Comparison of ENCODE assay signal across 10 mouse cellular contexts in genomic region chr6:48628808-48629660, GRCm38 (mm10). TPM values are rescaled to one million over a fixed set of nuclear protein-coding genes. Genes with fewer than 3 reads are reported as not detected.
A peak's percentile ranks its signal among the peaks of the same experiment; 100 is the strongest.
DNase-seq lines count a peak whose midpoint lies in the region; ATAC-seq and TF ChIP-seq lines count a peak whose summit lies in the region.
"Had no signal": no experiment of that assay in that cellular context is flagged by ENCODE, and none has a peak within 500 bp of the region (broad histone marks: within the 10 kb centered on the region; RNA-seq: fewer than 3 reads in every experiment).

No protein-coding gene starts in this region.

- no peak for TF ChIP-seq POLR2A in limb, embryonic 14.5 days (IDR thresholded peaks at IDR 0.05; ENCODE audit: borderline replicate concordance, extremely low read depth, insufficient read depth, insufficient read length)

- no peaks in the 10 kb centered on the region for H3K36me3 ChIP-seq in erythroblast, embryonic 14.5 days (ENCODE audit: control insufficient read depth)
- H3K36me3 ChIP-seq in embryonic facial prominence, embryonic 14.5 days (ENCODE audit: control insufficient read depth, insufficient read depth, low read length) = no peaks in the 10 kb centered on the region
- no peaks in the 10 kb centered on the region for H3K36me3 ChIP-seq in limb, embryonic 14.5 days (ENCODE audit: control insufficient read depth, insufficient read depth, low read length)
- H3K36me3 ChIP-seq in neural tube, embryonic 14.5 days (ENCODE audit: control insufficient read depth, insufficient read depth, low read length) = no peaks in the 10 kb centered on the region

- ATAC-seq in erythroblast, adult 5-6 weeks (replicated peaks; ENCODE audit: low FRiP score, poor library complexity, severe bottlenecking) = no peak
- ATAC-seq in embryonic facial prominence, embryonic 14.5 days (ENCODE audit: low read depth) = peak; percentile 45; the same call in 1 of the 2 replicates
- peak; percentile 67 for ATAC-seq in inflammation-experienced regulatory T-cells, adult 6 months
- ATAC-seq in limb, embryonic 14.5 days (ENCODE audit: low FRiP score, low read depth) = peak; percentile 23; the same call in 1 of the 2 replicates
- peak; percentile 79 for ATAC-seq in neural tube, embryonic 14.5 days (ENCODE audit: low read depth)

- peak; percentile 58 for DNase-seq in T-cell, adult 2 months (ENCODE audit: low spot score)
- DNase-seq in embryonic facial prominence, embryonic 14.5 days (ENCODE audit: low spot score) = peak; percentile 22
- DNase-seq in limb, embryonic 14.5 days (ENCODE audit: low spot score) = no peak
- no peak for DNase-seq in adipocyte (ENCODE audit: low spot score)

- WGBS in embryonic facial prominence, embryonic 14.5 days = 15% methylated on average over 18 of the region's 54 CpGs
- WGBS in limb, embryonic 14.5 days = 12% methylated on average over 35 of the region's 54 CpGs
- 7% methylated on average over 45 of the region's 54 CpGs for WGBS in neural tube, embryonic 14.5 days

- peak overlapping the region; percentile 85 for H3K4me2 ChIP-seq in embryonic facial prominence, embryonic 14.5 days (ENCODE audit: low read depth, low read length)
- peak overlapping the region; percentile 79 for H3K4me2 ChIP-seq in limb, embryonic 14.5 days (replicated peaks; ENCODE audit: low read depth, low read length, severe bottlenecking)
- peak overlapping the region; percentile 74 for H3K4me2 ChIP-seq in neural tube, embryonic 14.5 days (ENCODE audit: low read depth, low read length)

- H3K4me1 ChIP-seq in erythroblast, embryonic 14.5 days (ENCODE audit: control insufficient read depth) = peaks cover 4% of the 10 kb centered on the region
- peaks cover 8% of the 10 kb centered on the region; the same call in 1 of the 2 replicates for H3K4me1 ChIP-seq in embryonic facial prominence, embryonic 14.5 days (ENCODE audit: control insufficient read depth, insufficient read depth, low read length)
- H3K4me1 ChIP-seq in limb, embryonic 14.5 days (ENCODE audit: control insufficient read depth, insufficient read depth, low read length) = no peaks in the 10 kb centered on the region
- H3K4me1 ChIP-seq in neural tube, embryonic 14.5 days (ENCODE audit: control insufficient read depth, insufficient read depth, low read length) = peaks cover 4% of the 10 kb centered on the region; the same call in 1 of the 2 replicates

- peak overlapping the region; percentile 22 for H3K4me3 ChIP-seq in erythroblast, embryonic 14.5 days (replicated peaks)
- H3K4me3 ChIP-seq in embryonic facial prominence, embryonic 14.5 days (ENCODE audit: low read depth, low read length) = peak overlapping the region; percentile 45
- peak overlapping the region; percentile 43 for H3K4me3 ChIP-seq in limb, embryonic 14.5 days (replicated peaks; ENCODE audit: low read length)
- H3K4me3 ChIP-seq in neural tube, embryonic 14.5 days (ENCODE audit: low read depth, low read length) = peak overlapping the region; percentile 39

- no peaks in the 10 kb centered on the region for H3K9me3 ChIP-seq in erythroblast, embryonic 14.5 days (ENCODE audit: control insufficient read depth, low read length)
- H3K9me3 ChIP-seq in embryonic facial prominence, embryonic 14.5 days (ENCODE audit: control insufficient read depth, low read length) = no peaks in the 10 kb centered on the region
- H3K9me3 ChIP-seq in limb, embryonic 14.5 days (ENCODE audit: control insufficient read depth, low read length) = no peaks in the 10 kb centered on the region
- no peaks in the 10 kb centered on the region for H3K9me3 ChIP-seq in neural tube, embryonic 14.5 days (ENCODE audit: control insufficient read depth, low read length)

- H3K27me3 ChIP-seq in erythroblast, embryonic 14.5 days (ENCODE audit: control insufficient read depth) = peaks cover 39% of the 10 kb centered on the region
- H3K27me3 ChIP-seq in embryonic facial prominence, embryonic 14.5 days (replicated peaks; ENCODE audit: control insufficient read depth, insufficient read depth, low read length) = peaks cover 40% of the 10 kb centered on the region
- H3K27me3 ChIP-seq in limb, embryonic 14.5 days (ENCODE audit: control insufficient read depth, insufficient read depth, low read length) = peaks cover 30% of the 10 kb centered on the region
- 0 out of 2 replicates have a peak, but pooled peaks cover 7% of the 10 kb centered on the region for H3K27me3 ChIP-seq in neural tube, embryonic 14.5 days (ENCODE audit: control insufficient read depth, insufficient read depth, low read length)

- peak overlapping the region; percentile 56 for H3K9ac ChIP-seq in embryonic facial prominence, embryonic 14.5 days (ENCODE audit: low read depth, low read length)
- peak overlapping the region; percentile 50 for H3K9ac ChIP-seq in limb, embryonic 14.5 days (ENCODE audit: low read depth, low read length, severe bottlenecking)
- peak overlapping the region; percentile 33 for H3K9ac ChIP-seq in neural tube, embryonic 14.5 days (replicated peaks; ENCODE audit: low read depth, low read length)

- no peak overlapping the region for H3K27ac ChIP-seq in embryonic facial prominence, embryonic 14.5 days (replicated peaks; ENCODE audit: low read depth, low read length)
- H3K27ac ChIP-seq in limb, embryonic 14.5 days (replicated peaks; ENCODE audit: low read depth, low read length) = no peak overlapping the region
- peak overlapping the region; percentile 40; the same call in 1 of the 2 replicates for H3K27ac ChIP-seq in neural tube, embryonic 14.5 days (ENCODE audit: low read depth, low read length)

RNA-seq across cellular contexts. Expression of gene AI854703, which starts 2.5 kb away (rescaled TPM):
- polyA plus RNA-seq in erythroblast, embryonic 14.5 days (2012) = 0.02 TPM in 1 of 2 replicates, not detected in the other
- total RNA-seq in erythroblast, adult 5-6 weeks (2015; ENCODE audit: low replicate concordance) = not detected in 2 replicates
- not detected in 2 replicates for total RNA-seq in erythroblast, adult 5-6 weeks (2017; ENCODE audit: low replicate concordance)
- 0.77 and 0.90 TPM in 2 replicates for polyA plus RNA-seq in embryonic facial prominence, embryonic 14.5 days (2014; fragmentation: Nextera tagmentation; extraction: Ambion mirVana)
- polyA plus RNA-seq in inflammation-experienced regulatory T-cells, adult 6 months (2017; shearing (Covaris generic)) = 1 to 10 TPM in 2 of 3 experiments, under 1 TPM in 1; 0.40 to 2.2 (median 2.1) TPM
- polyA plus RNA-seq in limb, embryonic 14.5 days (2012; rRNA removed) = 1.1 and 1.5 TPM in 2 replicates
- polyA plus RNA-seq in limb, embryonic 14.5 days (2014; fragmentation: Nextera tagmentation; extraction: Ambion mirVana) = 0.76 and 0.87 TPM in 2 replicates
- 20.5 and 26.9 TPM in 2 replicates for polyA plus RNA-seq in neural tube, embryonic 14.5 days (2014; fragmentation: Nextera tagmentation; extraction: Ambion mirVana)

RNA-seq across cellular contexts. Expression of gene Gimap8, which starts 18.0 kb away (rescaled TPM):
- not detected in 2 replicates for polyA plus RNA-seq in erythroblast, embryonic 14.5 days (2012)
- total RNA-seq in erythroblast, adult 5-6 weeks (2015; ENCODE audit: low replicate concordance) = 1.0 TPM in 1 of 2 replicates, not detected in the other
- total RNA-seq in erythroblast, adult 5-6 weeks (2017; ENCODE audit: low replicate concordance) = 0.26 and 2.5 TPM in 2 replicates
- 0.46 and 0.93 TPM in 2 replicates for polyA plus RNA-seq in embryonic facial prominence, embryonic 14.5 days (2014; fragmentation: Nextera tagmentation; extraction: Ambion mirVana)
- polyA plus RNA-seq in inflammation-experienced regulatory T-cells, adult 6 months (2017; shearing (Covaris generic)) = 100 to 1,000 TPM; 134 to 165 (median 146) TPM
- 2.3 TPM in 2 replicates for polyA plus RNA-seq in limb, embryonic 14.5 days (2012; rRNA removed)
- polyA plus RNA-seq in limb, embryonic 14.5 days (2014; fragmentation: Nextera tagmentation; extraction: Ambion mirVana) = 0.40 and 0.70 TPM in 2 replicates
- polyA plus RNA-seq in neural tube, embryonic 14.5 days (2014; fragmentation: Nextera tagmentation; extraction: Ambion mirVana) = 0.20 and 0.35 TPM in 2 replicates
- polyA plus RNA-seq: C2C12 had no signal

RNA-seq across cellular contexts. Expression of gene Zfp775, which starts 27.2 kb away (rescaled TPM):
- polyA plus RNA-seq in erythroblast, embryonic 14.5 days (2012) = 0.03 TPM in 2 replicates
- 0.42 TPM in 1 of 2 replicates, not detected in the other for total RNA-seq in erythroblast, adult 5-6 weeks (2015; ENCODE audit: low replicate concordance)
- total RNA-seq in erythroblast, adult 5-6 weeks (2017; ENCODE audit: low replicate concordance) = 0.17 and 0.28 TPM in 2 replicates
- polyA plus RNA-seq in embryonic facial prominence, embryonic 14.5 days (2014; fragmentation: Nextera tagmentation; extraction: Ambion mirVana) = 5.9 and 6.1 TPM in 2 replicates
- polyA plus RNA-seq in inflammation-experienced regulatory T-cells, adult 6 months (2017; shearing (Covaris generic)) = 1 to 10 TPM; 4.5 to 7.7 (median 7.3) TPM
- 4.8 and 6.4 TPM in 2 replicates for polyA plus RNA-seq in limb, embryonic 14.5 days (2012; rRNA removed)
- polyA plus RNA-seq in limb, embryonic 14.5 days (2014; fragmentation: Nextera tagmentation; extraction: Ambion mirVana) = 5.8 and 5.9 TPM in 2 replicates
- polyA plus RNA-seq in neural tube, embryonic 14.5 days (2014; fragmentation: Nextera tagmentation; extraction: Ambion mirVana) = 12.3 and 17.6 TPM in 2 replicates

RNA-seq across cellular contexts. Expression of gene Gm44965, which starts 35.3 kb away (rescaled TPM):
- polyA plus RNA-seq in erythroblast, embryonic 14.5 days (2012) = not detected in 2 replicates
- not detected in 2 replicates for total RNA-seq in erythroblast, adult 5-6 weeks (2015; ENCODE audit: low replicate concordance)
- not detected in 2 replicates for total RNA-seq in erythroblast, adult 5-6 weeks (2017; ENCODE audit: low replicate concordance)
- not detected in 2 replicates for polyA plus RNA-seq in embryonic facial prominence, embryonic 14.5 days (2014; fragmentation: Nextera tagmentation; extraction: Ambion mirVana)
- 1 to 10 TPM in 1 of 3 experiments, not detected in 2; 2.7 TPM for polyA plus RNA-seq in inflammation-experienced regulatory T-cells, adult 6 months (2017; shearing (Covaris generic))
- not detected in 2 replicates for polyA plus RNA-seq in limb, embryonic 14.5 days (2012; rRNA removed)
- not detected in 2 replicates for polyA plus RNA-seq in limb, embryonic 14.5 days (2014; fragmentation: Nextera tagmentation; extraction: Ambion mirVana)
- polyA plus RNA-seq in neural tube, embryonic 14.5 days (2014; fragmentation: Nextera tagmentation; extraction: Ambion mirVana) = not detected in 2 replicates
- polyA plus RNA-seq: large intestine, adult 2 months had no signal

RNA-seq across cellular contexts. Expression of gene Repin1, which starts 35.4 kb away (rescaled TPM):
- 0.06 and 0.15 TPM in 2 replicates for polyA plus RNA-seq in erythroblast, embryonic 14.5 days (2012)
- total RNA-seq in erythroblast, adult 5-6 weeks (2015; ENCODE audit: low replicate concordance) = 2.3 TPM in 2 replicates
- 3.9 TPM in 1 of 2 replicates, not detected in the other for total RNA-seq in erythroblast, adult 5-6 weeks (2017; ENCODE audit: low replicate concordance)
- polyA plus RNA-seq in embryonic facial prominence, embryonic 14.5 days (2014; fragmentation: Nextera tagmentation; extraction: Ambion mirVana) = 23.1 and 23.4 TPM in 2 replicates
- polyA plus RNA-seq in inflammation-experienced regulatory T-cells, adult 6 months (2017; shearing (Covaris generic)) = 1 to 10 TPM; 2.7 to 6.3 (median 2.9) TPM
- polyA plus RNA-seq in limb, embryonic 14.5 days (2012; rRNA removed) = 35.2 and 55.3 TPM in 2 replicates
- 23.3 and 25.7 TPM in 2 replicates for polyA plus RNA-seq in limb, embryonic 14.5 days (2014; fragmentation: Nextera tagmentation; extraction: Ambion mirVana)
- 38.9 and 40.8 TPM in 2 replicates for polyA plus RNA-seq in neural tube, embryonic 14.5 days (2014; fragmentation: Nextera tagmentation; extraction: Ambion mirVana)

Comparison
In these comparisons a context has a peak if more than half of its experiments do, and no peak if none do; other contexts are left out.
1. DNase-seq: peak in T-cell, adult 2 months (single experiment) and embryonic facial prominence, embryonic 14.5 days (single experiment); none in limb, embryonic 14.5 days (single experiment) and adipocyte (single experiment).
2. RNA of gene Gimap8, which starts 18.0 kb away (polyA plus RNA-seq): 134 to 165 TPM in inflammation-experienced regulatory T-cells, adult 6 months; 0.40 to 2.3 TPM in limb, embryonic 14.5 days, 0.46 to 0.93 TPM in embryonic facial prominence, embryonic 14.5 days, 0.20 to 0.35 TPM in neural tube, embryonic 14.5 days and not detected in erythroblast, embryonic 14.5 days; every median in the first group is over 10 times any median in the second.
3. Peak in every context shown above with its lines, with median percentiles within 50 percentile points of each other: H3K4me3 ChIP-seq, H3K4me2 ChIP-seq and H3K9ac ChIP-seq.